Mouse (Mus musculus) embryonic facial prominence, embryonic 14.5 days (tissue): ENCODE measurements around the gene Chek2. TPM values are rescaled to one million over a fixed set of nuclear protein-coding genes. Genes with fewer than 3 reads are reported as not detected.
A peak's percentile ranks its signal among the peaks of the same experiment; 100 is the strongest.

ENCODE experiments used
- ATAC-seq: fragments of 200-750 bp; cut with Nextera tagmentation; 2 replicates; pipeline ENCODE4 v1.8.0; 2017; ENCODE audit warnings: low read depth, moderate number of reproducible peaks, moderate TSS enrichment
- DNase-seq: peaks from one replicate; pipeline ENCODE4 v3.0.0-alpha.2; 2015; ENCODE audit warnings: low spot score
- H3K27ac ChIP-seq: fragments of 300-500 bp; sonication (generic); replicated peaks from 2 replicates; pipeline ENCODE4 v1.5.1; 2014; ENCODE audit warnings: low read depth, mild to moderate bottlenecking, low read length, moderate library complexity
- H3K27me3 ChIP-seq: fragments of 300-500 bp; sonication (generic); replicated peaks from 2 replicates; pipeline ENCODE4 v1.6.1; 2014; ENCODE audit warnings: low read length; ENCODE audit not compliant: control insufficient read depth, insufficient read depth
- H3K36me3 ChIP-seq: fragments of 300-500 bp; sonication (generic); 2 replicates; pipeline ENCODE4 v1.6.1; 2014; ENCODE audit warnings: low read length, mixed read lengths; ENCODE audit not compliant: control insufficient read depth, insufficient read depth
- H3K4me1 ChIP-seq: fragments of 300-500 bp; sonication (generic); 2 replicates; pipeline ENCODE4 v1.6.1; 2014; ENCODE audit warnings: antibody characterized with exemption, low read length; ENCODE audit not compliant: control insufficient read depth, insufficient read depth
- H3K4me2 ChIP-seq: fragments of 300-500 bp; sonication (generic); 2 replicates; pipeline ENCODE4 v1.6.1; 2014; ENCODE audit warnings: low read depth, mild to moderate bottlenecking, low read length, moderate library complexity, mixed read lengths
- H3K4me3 ChIP-seq: fragments of 300-500 bp; sonication (generic); 2 replicates; pipeline ENCODE4 v1.5.1; 2014; ENCODE audit warnings: low read depth, mild to moderate bottlenecking, low read length
- H3K9ac ChIP-seq: fragments of 300-500 bp; sonication (generic); 2 replicates; pipeline ENCODE4 v1.6.1; 2014; ENCODE audit warnings: low read depth, mild to moderate bottlenecking, low read length, moderate library complexity, mixed read lengths
- H3K9me3 ChIP-seq: fragments of 300-500 bp; sonication (generic); 2 replicates; pipeline ENCODE4 v1.6.1; 2016; ENCODE audit warnings: low read length; ENCODE audit not compliant: control insufficient read depth
- WGBS: fragments of 180-500 bp; shearing (Covaris S2); extraction: QIAGEN DNeasy Blood & Tissue Kit; methylation state at CpG from one replicate; pipeline ENCODE4 v1.1.7; 2014; 5-methylcytosine and 5-hydroxymethylcytosine counted together
- polyA plus RNA-seq: library from polyadenylated mRNA; unstranded; fragments of >200 nt; fragmentation: Nextera tagmentation; extraction: Ambion mirVana; gene quantifications from 2 replicates; pipeline ENCODE4 v1.2.1, GENCODE M21; 2014

The Chek2 gene
- polyA plus RNA-seq, 1 experiment from 2014 or later: 14.1 TPM

GRCm38 (mm10) chr5:110859013-110859650 lies 19.4 kb downstream of the Chek2 start:
- Histone ChIP-seq H3K36me3 (0 out of 2 replicates have a peak, but pooled peaks cover 9% of the 10 kb centered on the region), H3K9me3 (no peaks in the 10 kb centered on the region), H3K27ac (peak overlapping the region; percentile 85), H3K27me3 (no peaks in the 10 kb centered on the region), H3K9ac (peak overlapping the region; percentile 49; the same call in 1 of the 2 replicates), H3K4me3 (no peak overlapping the region), H3K4me1 (no peaks in the 10 kb centered on the region; the same call in 1 of the 2 replicates), H3K4me2 (peak overlapping the region; percentile 17; the same call in 1 of the 2 replicates)
- ATAC-seq: no peak; the same call in 1 of the 2 replicates
- peak; percentile 81 for DNase-seq
- WGBS: 45% methylated on average over 13 of the region's 13 CpGs

DNA sequence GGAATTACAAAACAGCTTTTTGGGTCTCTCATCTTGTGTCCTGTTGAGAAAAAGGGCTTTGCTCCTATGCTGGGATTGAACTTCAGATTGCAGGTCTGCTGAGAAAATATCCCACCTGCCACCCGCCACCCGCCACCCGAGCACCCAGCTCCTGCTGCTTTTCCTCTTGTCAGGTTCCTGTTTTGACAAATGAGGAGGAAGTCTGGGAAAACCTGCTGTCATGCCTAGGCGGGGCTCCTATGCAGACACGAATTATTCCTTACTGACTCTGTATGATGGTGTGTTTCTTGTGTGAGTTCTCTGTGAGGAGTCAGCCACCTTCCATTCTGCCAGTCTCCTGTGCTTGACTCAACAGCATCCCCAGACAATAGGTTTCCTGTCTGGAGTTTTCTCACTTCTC lies 20.7 kb downstream of the Chek2 start:
- 91% methylated on average over 5 of the region's 5 CpGs for WGBS
- H3K4me3 ChIP-seq: no peak overlapping the region
- no peaks in the 10 kb centered on the region; the same call in 1 of the 2 replicates for H3K4me1 ChIP-seq
- DNase-seq (no peak), ATAC-seq (no peak)
- 0 out of 2 replicates have a peak, but pooled peaks cover 9% of the 10 kb centered on the region for H3K36me3 ChIP-seq
- H3K27ac ChIP-seq: no peak overlapping the region
- no peaks in the 10 kb centered on the region for H3K27me3 ChIP-seq
- no peak overlapping the region for H3K9ac ChIP-seq
- no peak overlapping the region for H3K4me2 ChIP-seq
- H3K9me3 ChIP-seq: no peaks in the 10 kb centered on the region

DNA sequence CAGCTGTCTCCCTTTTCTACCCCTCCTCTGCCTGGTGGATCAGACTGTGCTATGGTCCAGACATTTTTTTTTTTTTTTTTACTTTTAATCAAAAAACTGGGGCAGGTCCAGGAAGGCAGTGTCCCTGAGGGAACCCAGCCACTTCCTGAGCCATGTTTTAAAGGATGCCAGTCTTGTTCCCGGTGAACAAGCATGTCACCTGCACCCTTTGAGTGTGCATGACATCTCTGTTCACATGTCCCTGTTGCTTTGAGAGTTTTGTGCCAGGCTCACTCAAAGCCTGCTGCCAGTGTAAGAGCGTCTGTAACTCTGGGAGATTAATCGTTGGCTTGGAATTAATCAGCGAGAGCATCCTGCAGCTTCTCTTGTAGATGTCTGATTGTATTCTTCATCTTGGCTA lies 28.7 kb downstream of the Chek2 start:
- 0 out of 2 replicates have a peak, but pooled peaks have one; percentile 2 for ATAC-seq
- Histone ChIP-seq H3K9ac (no peak overlapping the region), H3K4me3 (no peak overlapping the region), H3K4me2 (no peak overlapping the region), H3K27ac (no peak overlapping the region; the same call in 1 of the 2 replicates), H3K27me3 (no peaks in the 10 kb centered on the region), H3K9me3 (no peaks in the 10 kb centered on the region), H3K36me3 (peaks cover 17% of the 10 kb centered on the region), H3K4me1 (no peaks in the 10 kb centered on the region)
- 71% methylated on average over 4 of the region's 4 CpGs for WGBS
- DNase-seq: no peak

DNA sequence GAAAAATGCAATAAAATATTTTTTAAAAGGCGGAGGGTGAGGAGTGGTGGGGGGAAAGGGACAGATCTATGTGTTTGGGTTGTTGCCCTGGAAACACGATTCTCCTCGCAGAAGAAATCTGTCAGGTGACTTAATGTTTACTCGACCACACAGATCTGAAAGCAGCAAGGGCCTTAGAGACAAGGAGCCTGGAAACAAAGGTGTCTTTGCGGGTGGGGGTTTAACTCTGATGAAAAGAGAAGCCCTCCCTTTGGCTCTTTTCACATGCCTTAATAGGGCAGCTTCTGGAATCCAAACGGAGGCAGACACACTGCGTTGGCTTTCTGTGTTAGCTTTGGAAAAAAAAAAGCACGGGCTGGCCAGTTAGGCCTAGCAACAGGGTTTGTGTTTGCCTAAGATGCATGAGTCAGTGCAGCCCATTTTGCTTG lies 29.5 kb downstream of the Chek2 start:
- Histone ChIP-seq H3K9ac (no peak overlapping the region), H3K36me3 (peaks cover 21% of the 10 kb centered on the region), H3K4me2 (no peak overlapping the region), H3K27ac (no peak overlapping the region), H3K9me3 (no peaks in the 10 kb centered on the region), H3K4me3 (no peak overlapping the region), H3K27me3 (no peaks in the 10 kb centered on the region), H3K4me1 (no peaks in the 10 kb centered on the region)
- DNase-seq (peak; percentile 34), ATAC-seq (no peak)
- 61% methylated on average over 8 of the region's 8 CpGs for WGBS

DNA sequence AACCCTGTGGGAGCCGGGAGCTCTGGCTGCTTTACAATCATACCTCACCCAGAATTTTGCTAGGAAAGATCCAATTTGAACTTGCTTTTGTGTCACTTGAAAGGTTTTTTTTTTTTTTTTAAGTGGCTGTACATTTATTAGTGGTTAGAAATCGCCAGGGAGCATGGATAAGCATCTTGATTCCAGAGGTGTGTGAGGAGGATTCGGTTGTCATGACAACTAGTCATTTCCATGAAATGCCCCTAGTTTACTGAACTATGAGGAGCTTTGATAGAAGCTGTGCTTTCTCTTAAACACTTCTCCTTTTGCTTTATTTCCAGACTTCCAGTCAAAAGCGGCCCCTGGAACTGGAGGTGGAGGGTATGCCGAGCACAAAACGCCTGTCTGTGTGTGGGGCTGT lies 33.4 kb downstream of the Chek2 start:
- no peak overlapping the region for H3K27ac ChIP-seq
- DNase-seq (no peak), ATAC-seq (no peak)
- H3K27me3 ChIP-seq: no peaks in the 10 kb centered on the region
- no peak overlapping the region for H3K4me3 ChIP-seq
- H3K4me2 ChIP-seq: no peak overlapping the region
- no peak overlapping the region for H3K9ac ChIP-seq
- WGBS: 91% methylated on average over 6 of the region's 6 CpGs
- H3K4me1 ChIP-seq: peaks cover 9% of the 10 kb centered on the region; the same call in 1 of the 2 replicates
- no peaks in the 10 kb centered on the region for H3K9me3 ChIP-seq
- H3K36me3 ChIP-seq: peaks cover 13% of the 10 kb centered on the region; the same call in 1 of the 2 replicates

GRCm38 (mm10) chr5:110874711-110875110 lies 34.9 kb downstream of the Chek2 start:
- Histone ChIP-seq H3K4me1 (peaks cover 9% of the 10 kb centered on the region; the same call in 1 of the 2 replicates), H3K9ac (no peak overlapping the region), H3K9me3 (no peaks in the 10 kb centered on the region), H3K27me3 (no peaks in the 10 kb centered on the region), H3K27ac (no peak overlapping the region), H3K36me3 (peaks cover 13% of the 10 kb centered on the region; the same call in 1 of the 2 replicates), H3K4me2 (no peak overlapping the region), H3K4me3 (no peak overlapping the region)
- DNase-seq: peak; percentile 84
- ATAC-seq: peak; percentile 50; the same call in 1 of the 2 replicates

GRCm38 (mm10) chr5:110875286-110875685 lies 35.5 kb downstream of the Chek2 start:
- ATAC-seq: no peak
- peaks cover 9% of the 10 kb centered on the region; the same call in 1 of the 2 replicates for H3K4me1 ChIP-seq
- no peaks in the 10 kb centered on the region for H3K9me3 ChIP-seq
- H3K27ac ChIP-seq: no peak overlapping the region
- H3K36me3 ChIP-seq: peaks cover 13% of the 10 kb centered on the region; the same call in 1 of the 2 replicates
- no peaks in the 10 kb centered on the region for H3K27me3 ChIP-seq
- no peak overlapping the region for H3K4me2 ChIP-seq
- H3K9ac ChIP-seq: no peak overlapping the region
- H3K4me3 ChIP-seq: no peak overlapping the region
- WGBS: 50% methylated on average over 1 of the region's 1 CpGs
- DNase-seq: no peak

- no peak overlapping the region for H3K27ac ChIP-seq
- 91% methylated on average over 5 of the region's 5 CpGs for WGBS
These were observed 38.1 kb downstream of the Chek2 start for GRCm38 (mm10) chr5:110877666-110878505.

More at GRCm38 (mm10) chr5:110877666-110878505, 38.1 kb downstream of the Chek2 start:
- H3K4me1 ChIP-seq: peaks cover 15% of the 10 kb centered on the region
- H3K4me2 ChIP-seq: no peak overlapping the region
- no peak for ATAC-seq
- H3K36me3 ChIP-seq: peaks cover 8% of the 10 kb centered on the region
- no peaks in the 10 kb centered on the region for H3K27me3 ChIP-seq
- H3K9ac ChIP-seq: no peak overlapping the region
- DNase-seq: no peak
- H3K4me3 ChIP-seq: no peak overlapping the region
- H3K9me3 ChIP-seq: no peaks in the 10 kb centered on the region
